Mouse (Mus musculus): ENCODE measurements around the gene Slc41a2. TPM values are rescaled to one million over a fixed set of nuclear protein-coding genes. Genes with fewer than 3 reads are reported as not detected.
A peak's percentile ranks its signal among the peaks of the same experiment; 100 is the strongest.
"Not testable (repeated sequence)": the region's sequence is repeated elsewhere in the genome, so short reads cannot be mapped to it uniquely, and the experiment has no call there.

Gene Slc41a2
- total RNA-seq, 2 experiments from 2014 or later, result 1.2 to 3.3 TPM

DNA sequence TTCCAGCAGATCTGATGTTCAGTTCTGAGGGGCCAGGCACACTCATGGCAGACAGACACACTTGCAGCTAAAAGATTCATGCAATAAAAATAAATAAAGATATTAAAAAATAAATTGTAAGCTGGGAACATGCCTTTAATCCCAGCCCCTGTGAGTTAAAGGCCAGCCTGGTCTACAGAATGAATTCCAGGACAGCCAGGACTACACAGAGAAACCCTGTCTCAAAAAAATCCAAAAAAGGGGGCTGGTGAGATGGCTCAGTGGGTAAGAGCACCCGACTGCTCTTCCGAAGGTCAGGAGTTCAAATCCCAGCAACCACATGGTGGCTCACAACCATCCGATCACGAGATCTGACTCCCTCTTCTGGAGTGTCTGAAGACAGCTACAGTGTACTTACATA lies 14.1 kb upstream of the Slc41a2 start:
- not testable (repeated sequence) for DNase-seq

DNA sequence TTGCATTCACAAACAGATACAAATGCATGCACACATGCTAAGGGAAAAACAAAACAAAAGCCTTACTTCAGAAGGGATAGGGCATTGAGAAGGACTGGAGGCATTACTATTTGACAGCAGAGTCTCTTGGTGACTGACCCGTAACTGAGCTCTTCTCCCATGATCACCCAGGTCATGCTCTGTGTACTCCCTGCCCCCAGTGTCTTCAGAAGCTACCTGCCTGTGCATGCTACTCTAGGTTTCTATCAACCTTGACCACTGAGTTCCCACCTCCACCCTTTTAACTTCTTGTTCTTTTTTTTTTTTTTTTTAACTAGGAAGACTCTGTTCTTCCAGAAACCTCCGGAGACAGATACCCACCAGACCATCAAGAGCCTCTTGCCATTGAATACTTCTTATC lies 13.0 kb upstream of the Slc41a2 start:
- no peak for DNase-seq

DNA sequence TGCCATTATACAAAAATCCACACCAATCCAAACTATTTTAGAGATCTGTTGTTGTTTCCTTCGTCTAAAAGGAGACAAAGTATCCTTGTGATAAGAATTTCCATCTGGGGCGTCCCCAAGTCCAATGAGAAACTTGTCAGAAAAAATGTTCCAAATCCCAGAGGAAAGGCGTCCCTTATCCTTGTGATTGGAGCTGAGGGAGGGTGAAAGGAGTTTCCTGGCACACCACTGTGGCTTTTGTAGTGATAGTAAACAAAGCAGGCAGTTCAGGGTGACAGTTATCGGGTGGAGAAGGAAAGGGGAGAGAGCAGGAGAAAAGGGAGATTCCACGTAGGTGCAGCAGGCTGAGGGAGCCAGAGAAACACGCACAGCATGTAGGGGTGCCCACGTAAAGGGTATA lies 9.8 kb upstream of the Slc41a2 start:
- DNase-seq, result peak; percentile 28 to 61

DNA sequence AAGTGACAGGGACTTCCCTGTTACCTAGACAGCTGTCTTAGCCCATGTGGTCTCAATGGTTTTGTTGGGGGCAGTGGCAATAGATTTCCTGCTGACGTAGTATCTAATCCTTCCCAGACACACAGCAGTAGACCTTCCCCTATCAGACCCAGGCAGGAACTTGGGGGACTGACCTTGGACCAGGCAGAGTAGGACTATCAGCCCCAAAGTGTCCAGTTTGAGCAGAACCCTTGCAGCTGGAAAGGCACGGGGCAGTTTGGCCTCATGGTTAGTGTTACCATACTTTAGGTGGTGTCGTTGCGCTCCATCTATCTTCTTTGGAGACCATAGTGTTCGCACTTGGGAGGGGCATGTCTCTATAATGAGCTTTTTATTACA lies 8.7 kb upstream of the Slc41a2 start:
- no peak for DNase-seq

DNA sequence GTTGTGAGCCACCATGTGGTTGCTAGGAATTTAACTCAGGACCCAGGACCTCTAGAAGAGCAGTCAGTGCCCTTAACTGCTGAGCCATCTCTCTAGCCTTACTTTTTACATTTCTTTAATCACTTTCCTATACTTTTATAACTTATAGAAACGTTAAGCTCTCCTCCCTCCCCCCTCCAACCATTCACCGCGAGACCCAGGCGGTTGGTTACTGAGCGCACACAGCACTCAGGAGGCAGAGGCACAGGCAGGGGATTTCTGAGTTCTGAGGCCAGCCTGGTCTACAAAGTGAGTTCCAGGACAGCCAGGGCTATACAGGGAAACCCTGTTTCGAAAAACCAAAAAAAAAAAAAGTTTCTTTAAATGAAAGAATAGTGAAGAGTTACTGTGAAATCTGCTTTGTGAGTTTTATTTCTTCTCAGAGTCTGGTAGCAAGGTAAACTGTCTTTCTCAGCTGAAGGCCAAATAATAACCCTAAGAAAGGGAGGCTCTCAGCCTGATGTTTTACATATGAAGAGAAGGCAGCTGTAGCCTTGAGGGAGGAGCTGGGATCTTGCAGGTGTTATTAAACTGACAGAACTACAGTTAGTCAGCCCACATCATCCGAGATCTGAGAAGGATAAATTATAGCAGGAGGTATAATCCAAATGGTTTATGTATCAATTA lies 8.1 kb upstream of the Slc41a2 start:
- DNase-seq, result no peak

DNA sequence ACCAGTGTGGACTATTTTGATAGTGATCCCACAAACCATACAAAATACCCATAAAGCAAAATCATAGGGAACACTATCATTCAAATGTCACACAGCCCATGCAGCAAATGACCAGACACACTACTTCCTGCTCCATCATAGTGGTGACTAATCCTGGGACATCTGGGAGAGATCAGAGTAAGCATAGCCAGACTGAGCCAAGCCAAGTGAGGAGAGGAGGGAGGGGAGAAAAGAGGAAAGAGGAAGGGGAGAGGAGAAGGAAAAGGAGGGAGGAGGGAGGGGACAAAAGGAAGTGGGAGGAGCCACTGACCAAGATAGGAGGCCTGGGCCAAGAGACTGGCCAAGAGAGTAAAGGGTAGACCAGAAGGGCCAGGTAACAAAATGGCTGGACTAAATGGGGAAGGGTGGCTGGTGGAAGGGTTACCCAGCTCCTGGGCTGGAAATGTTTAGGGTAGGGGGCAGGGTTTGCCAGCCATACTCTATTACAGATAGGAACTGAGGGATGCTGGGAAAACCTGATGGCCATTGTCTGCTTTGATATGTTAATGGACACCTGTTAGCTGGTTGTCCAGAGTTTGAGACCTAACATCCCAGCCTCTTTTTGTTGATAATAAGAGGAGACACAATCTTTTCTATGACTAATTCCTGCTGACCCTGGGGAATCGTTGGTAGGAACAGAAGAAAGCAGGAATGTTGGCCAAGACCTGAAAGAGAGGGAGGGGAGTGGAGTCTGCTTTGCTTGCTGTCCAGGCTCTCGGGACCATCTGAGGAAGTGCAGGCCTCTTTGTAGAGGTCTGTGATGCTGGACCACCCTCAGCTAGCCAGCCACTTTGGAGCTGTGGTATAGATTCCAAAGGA lies 6.4 kb upstream of the Slc41a2 start:
- peak in 1 of 2 experiments; percentile 26 for DNase-seq

DNA sequence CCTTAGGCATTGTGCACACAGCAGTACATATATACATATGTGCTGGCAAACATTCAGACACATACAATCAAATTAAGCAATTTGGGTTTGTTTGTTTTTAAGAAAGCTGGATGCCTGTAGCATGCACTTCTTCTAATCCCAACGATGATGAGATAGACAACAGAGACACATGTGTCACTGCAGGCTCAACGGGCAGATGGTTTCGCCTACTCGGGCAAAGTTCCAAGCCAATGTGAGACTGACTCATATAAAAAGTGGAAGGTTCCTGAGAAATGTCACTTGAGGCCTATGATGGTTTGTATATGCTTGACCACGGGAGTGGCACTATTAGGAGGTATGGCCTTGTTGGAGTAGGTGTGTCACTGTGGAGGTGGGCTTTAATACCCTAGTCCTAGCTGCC lies 5.5 kb upstream of the Slc41a2 start:
- DNase-seq, result peak in 1 of 2 experiments; percentile 51

DNA sequence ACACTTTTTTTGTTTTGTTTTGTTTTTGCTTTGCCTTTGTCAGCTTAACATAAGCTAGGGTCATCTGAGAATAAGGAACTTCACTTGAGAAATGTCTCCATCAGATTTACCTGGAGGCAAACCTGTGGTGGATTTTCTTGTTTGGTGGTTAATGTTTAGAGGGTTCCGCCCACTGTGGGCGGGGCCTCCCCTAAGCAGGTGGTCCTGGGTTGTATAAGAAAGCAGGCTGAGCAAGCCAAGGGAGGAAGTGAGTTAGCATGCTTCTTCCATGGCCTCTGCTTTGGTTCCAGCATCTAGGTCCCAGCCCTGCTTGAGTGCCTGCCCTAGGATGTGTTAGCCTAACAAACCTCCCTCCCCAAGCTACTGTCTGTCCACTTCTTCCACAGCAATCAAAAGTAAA lies 3.5 kb upstream of the Slc41a2 start:
- DNase-seq, result no peak

DNA sequence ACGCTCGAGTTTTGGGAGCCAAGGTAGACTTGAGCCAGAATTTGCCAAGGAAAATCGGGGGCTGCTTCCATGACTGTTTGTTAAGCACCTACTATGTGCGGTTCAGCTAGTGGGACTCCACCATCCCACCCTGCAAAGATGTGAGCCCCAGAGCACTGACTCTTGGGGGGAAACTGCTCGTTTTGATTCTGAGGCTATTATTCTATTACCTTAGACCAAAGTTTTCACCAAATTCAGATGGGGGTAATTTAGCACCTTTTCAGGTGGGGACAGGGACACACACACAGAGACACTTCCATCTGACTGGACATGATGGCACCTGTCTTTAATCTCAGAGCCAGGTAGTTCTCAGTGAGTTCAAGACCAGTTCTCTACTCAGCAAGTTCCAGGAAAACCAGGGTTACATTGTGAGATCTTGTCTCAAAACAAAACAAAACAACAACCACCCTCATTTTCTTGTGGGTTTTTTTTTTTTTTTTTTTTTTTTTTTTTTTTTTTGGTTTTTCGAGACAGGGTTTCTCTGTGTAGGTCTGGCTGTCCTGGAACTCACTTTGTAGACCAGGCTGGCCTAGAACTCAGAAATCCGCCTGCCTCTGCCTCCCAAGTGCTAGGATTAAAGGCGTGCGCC lies 403 bp upstream of the Slc41a2 start:
- DNase-seq, result no peak

DNA sequence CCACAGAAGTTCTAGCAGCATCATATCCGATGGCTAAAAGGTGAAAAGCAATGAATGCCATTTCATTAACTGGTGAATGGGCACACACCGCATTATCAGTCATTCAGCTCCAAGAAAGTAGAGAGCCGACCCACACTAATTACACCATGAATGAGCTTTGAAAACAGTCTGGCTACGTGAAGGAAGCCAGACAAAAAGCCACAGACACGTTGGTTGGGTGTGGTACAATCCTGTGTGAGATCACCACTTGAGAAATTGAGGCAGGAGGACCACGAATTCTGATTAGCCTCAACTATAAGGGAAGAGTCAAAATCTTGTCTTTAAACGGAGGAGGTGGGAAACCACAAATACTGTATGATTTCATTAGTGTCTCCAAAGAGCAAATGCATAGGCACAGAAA lies 1.3 kb downstream of the Slc41a2 start:
- no peak for DNase-seq

DNA sequence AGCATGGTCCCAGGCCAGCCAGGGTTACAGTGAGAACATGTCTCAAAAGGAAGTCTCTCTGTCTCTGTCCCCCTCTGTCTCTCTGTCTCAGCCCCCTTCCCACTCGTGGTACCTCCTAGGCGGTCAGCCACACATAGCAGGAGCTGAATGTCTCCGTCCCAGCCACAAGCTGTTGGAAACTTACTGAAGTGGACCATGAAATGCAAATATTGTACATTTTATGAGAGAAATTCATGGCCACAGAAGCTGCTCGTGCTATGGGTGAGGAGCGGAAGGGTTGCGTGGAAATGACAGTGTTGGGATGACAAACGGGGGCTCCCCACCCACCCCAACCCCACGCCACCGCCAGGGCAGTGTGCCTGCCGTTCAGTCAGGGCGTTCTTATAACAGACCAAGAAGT lies 5.1 kb downstream of the Slc41a2 start:
- no peak for DNase-seq

DNA sequence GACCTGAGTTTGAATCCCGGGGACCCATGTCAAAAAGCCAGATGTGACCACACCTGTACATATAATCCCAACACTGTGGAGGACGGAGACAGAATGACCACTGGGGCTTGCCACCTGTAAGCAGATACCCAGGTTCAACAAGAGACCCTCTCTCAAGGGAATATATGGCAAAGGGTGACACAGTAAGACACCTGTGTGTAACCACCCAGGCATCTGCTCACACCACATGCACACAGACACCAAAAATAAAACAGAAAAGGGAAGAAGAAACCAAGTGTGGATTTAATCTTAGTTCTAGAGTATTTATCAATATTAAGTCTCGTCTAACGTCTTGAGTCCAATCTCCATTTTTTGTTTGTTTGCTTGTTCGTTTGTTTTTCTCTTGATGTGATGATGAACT lies 5.9 kb downstream of the Slc41a2 start:
- DNase-seq, result no peak

DNA sequence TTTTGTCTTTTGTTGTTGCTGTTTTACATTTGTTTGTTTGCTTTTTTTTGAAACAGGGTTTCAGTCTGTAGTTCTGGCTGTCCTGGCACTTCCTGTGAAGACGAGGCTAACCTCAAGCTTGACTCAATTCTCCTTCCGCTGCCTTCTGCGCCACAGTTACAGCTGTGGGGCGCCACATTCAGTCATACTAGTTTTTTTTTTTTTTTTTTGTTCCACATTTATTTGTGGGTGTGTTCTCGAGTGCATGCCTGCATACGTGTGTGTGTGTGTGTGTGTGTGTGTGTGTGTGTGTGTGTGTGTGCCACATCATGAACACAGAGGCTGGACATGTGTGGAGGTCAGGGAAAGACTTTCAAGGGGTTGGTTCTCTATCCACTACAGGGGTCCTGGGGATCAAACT lies 7.3 kb downstream of the Slc41a2 start:
- DNase-seq, result peak in 1 of 2 experiments; percentile 18

DNA sequence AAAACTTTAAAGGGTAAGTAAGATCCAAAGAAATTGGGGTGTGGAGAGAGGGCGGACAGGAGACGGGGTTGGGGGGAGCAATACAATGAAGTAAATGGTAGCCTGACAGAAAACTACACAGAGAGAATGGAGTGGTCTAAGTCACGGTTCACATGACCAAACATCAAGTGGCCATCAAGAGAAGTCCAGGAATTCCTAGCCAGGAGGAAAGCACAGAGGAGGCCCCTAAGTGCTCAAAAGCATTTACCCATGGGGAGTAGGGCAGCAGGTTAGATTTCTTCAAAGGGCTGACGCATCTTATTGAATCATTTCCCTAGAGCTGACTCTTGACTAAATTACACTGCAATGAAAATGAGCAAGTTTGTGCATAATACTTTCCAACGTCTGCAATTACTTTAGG lies 8.9 kb downstream of the Slc41a2 start:
- DNase-seq, result no peak

DNA sequence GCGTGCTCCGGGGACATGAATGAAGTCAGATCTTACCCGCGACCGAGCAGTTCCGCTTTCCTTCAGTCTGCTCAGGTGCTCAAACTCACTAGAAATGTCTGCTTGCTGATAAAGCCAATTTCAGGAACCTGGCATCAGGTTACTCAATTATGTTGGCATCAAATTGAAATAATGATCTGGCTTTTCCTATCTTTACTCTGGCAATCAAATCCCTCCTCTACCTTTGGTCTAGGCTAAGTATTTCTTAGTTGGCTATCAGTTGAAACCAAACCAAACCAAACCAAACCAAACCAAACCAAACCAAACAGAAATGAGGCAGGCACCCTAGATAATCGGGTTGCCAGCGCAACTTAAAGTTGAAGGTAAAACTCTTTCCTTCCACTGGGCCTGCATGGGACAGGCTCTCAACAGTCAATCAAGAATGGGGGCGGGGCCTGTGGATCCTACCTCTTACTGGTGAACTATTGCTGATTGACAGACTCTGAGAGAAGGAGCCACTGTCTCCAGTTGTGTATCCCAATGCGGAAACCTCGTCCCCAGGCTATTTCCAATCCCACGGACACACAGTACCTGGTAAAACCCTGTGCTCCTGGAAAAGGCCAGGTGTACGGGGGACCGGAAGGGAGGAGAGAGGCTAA lies 10.9 kb downstream of the Slc41a2 start:
- DNase-seq, result no peak

DNA sequence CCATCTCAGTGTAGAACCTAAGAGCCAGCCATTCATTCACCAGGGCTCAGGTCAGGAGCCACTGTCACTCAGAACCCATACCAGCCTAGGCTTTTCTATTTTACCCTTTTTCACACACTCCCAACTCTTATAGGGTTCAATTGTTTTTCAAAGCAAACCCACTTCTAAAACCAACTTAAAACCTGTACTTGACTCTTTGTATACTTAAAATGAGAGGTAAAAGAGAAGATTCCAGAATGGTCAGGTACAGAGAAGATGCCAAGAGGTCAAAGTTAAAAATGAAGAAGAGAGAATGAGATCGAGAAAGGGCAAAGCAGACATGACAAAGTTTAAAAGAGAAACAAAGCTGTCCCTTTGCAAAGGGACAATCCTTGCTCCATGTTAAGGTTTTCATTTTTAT lies 11.8 kb downstream of the Slc41a2 start:
- no peak for DNase-seq

DNA sequence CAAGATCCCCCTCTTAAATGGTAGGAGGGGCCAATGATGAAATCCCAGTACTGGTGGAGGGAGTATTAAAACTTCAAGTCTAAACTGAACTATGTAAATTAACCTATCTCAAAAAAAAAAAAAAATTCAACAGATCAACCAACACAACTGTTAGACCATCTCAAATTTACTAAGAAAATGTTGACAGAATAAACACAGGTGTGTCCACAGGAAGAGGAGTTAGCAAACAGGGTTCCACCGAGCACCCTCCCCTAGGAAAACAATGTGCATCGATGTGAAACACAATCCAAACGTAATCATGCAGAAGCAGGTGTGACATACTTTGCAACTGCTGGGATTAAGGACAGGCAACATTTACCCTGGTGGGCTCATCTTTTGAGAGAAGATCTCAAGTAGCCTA lies 12.8 kb downstream of the Slc41a2 start:
- no peak for DNase-seq

DNA sequence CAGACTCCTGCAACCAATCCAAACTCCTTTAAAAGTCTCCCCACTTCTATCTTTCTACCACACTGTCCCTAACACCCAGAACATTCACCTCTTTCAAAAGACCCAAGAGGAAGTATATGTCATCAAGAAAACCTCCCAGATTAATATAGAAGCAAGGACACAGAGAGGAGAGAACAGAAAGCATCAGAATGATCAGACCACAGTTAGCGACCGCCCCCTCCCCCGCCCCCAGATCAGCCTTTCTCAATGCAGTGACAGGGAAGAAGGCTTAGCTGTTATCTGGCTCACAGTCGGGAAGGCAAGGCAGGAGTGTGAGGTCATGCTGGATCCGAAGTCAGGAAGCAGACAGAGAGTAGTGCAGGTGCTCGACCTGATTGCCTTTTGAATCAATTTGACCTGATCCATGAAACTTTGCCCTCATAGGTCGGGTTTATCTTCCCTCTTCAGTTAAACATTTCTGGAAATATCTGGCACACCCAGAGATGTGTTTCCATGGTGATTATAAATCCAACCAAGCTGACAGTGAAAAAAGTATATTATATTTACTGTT lies 15.1 kb downstream of the Slc41a2 start:
- no peak for DNase-seq

DNA sequence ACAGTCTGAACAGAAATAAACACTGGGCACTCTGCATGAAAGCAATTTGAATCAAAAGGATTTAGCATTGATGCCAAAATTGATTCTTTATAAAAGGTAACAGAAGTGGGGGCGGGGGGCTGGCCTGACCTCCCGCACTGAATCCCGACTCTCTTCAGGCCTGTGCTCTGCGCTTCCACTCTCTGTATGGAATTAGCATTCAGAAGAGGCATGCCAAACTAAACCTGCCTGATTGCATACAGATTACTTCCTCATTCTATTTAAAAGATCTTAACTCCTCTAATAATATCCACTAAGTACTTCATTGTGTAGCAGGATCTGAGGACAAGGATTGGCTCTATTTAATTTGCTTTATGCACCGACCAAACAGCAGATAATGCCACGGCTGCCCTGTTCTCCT lies 16.2 kb downstream of the Slc41a2 start:
- no peak for DNase-seq

DNA sequence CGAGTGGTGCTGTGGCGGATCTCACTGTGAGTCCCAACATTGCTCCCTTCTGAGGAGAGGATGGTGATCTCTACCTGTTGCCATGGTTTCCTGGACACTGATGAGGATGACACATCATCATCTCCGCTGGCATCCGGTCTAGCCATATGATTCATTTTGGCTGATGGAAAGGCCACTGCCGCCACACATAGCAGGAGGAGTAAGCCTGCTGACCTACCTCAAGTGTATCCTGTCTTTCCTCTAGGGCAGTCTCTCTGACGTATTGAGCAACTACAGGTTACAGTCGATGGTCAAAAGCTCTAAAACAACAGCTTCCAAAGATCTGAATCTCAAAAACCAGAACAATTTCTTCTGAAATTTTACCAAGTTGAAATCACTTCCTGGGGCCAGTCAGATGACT lies 16.8 kb downstream of the Slc41a2 start:
- no peak for DNase-seq

DNA sequence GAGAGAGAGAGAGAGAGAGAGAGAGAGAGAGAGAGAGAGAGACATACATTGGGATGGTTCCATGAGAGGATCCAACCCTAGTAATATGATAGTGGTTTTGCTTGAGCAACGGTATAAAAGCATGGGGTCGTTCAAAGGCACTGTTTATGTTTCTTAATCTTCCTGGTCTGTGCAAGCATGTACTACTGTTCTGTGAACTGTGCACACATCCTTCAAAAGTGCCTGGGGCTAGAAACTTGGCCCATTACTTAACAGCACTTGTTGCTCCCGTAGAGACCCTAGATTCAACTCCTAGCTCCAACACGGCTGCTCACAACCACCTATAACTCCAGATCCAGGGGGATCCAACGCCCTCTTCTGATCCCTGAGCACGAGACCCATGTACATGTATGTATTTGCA lies 17.3 kb downstream of the Slc41a2 start:
- DNase-seq, result no peak

DNA sequence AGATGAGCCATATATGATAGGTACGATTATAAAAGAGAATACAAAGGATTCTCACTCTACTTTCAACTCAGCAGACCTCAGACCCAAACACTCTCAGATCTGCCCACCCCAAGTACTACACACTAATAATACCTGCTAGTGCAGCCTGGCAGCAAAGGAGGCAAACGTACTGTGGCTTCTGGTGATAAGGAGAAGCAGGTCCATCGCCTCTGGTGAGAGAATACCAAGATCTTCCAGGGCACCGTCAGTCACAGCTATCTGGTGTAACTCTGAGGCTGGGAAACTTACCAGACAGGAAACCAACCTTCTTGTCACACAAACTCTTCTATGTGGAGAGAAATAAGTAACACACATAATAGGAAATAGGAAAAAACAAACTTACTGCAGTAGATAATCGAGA lies 24.6 kb downstream of the Slc41a2 start:
- DNase-seq, result no peak

DNA sequence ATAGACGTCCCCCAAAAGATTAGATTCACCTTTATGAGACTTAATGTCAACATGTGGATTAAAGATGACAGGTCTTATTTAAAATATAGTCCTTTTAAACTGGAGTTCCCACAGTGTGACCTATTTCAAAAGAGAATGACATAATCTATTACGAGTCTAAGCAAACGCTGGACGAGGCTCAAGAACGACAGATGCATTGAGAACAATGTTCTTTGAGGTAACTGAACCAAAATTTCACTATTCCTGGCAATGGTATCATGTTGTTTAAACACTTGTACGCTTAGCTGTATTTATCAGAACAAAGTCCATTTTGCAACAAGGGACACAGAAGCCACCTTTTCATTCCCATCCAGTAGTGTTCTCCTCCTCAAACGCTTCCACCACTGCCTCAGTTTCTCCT lies 27.3 kb downstream of the Slc41a2 start:
- DNase-seq, result no peak
